Mouse (Mus musculus) gastrocnemius, postnatal 4 days (tissue): ENCODE measurements at regions not wholly inside any gene's neighbourhood (a gene's known extent, or its start where the extent isn't known, plus 50 kb on each side); places are given as distances from the start of the nearest gene placed in this dataset.

Experiments
- DNase-seq, 2 experiments: peaks; one replicate each; pipeline ENCODE4 v3.0.0; 2021 to 2022; ENCODE audit warnings: low spot score in 2 of 2, mixed read lengths in 2 of 2

DNA sequence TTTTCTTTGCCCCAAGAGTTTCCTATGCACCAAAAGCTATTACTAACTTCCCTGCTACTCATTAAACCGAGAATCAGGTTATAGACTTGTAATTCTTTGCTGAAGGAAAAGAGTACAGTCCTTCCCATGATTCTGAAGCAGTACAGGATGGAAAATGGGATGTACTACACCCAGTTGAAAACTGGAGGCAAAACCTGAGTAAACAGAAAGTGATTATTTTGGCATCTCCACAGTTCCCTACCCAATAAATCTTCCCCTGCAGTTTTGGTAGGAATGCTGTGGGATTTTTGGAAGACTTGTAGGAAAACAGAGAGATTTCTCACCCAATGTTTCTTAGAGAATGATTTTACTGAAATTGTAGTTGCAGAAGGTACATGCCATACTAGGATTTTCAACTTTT lies 268.5 kb downstream of the Dio2 start:
- no peak for DNase-seq

DNA sequence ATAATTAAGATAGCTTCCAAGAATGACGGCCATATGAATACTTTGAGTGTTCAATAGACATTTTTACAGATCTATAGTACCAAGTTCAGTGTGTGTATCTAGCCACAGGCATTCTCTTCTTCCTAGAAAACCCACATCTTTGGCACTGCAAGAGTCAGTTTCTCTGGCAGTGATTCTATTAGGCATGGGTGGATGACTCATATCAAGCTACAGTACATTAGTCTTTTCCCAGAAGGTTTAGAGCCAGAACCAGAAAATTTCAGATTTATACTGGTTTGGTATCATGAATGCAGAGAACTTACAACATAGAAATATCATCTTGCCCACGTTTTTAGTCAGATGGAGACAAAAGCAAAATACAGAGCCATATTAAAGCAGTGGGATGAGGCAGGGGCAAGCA lies 278.1 kb downstream of the Dio2 start:
- DNase-seq: no peak

DNA sequence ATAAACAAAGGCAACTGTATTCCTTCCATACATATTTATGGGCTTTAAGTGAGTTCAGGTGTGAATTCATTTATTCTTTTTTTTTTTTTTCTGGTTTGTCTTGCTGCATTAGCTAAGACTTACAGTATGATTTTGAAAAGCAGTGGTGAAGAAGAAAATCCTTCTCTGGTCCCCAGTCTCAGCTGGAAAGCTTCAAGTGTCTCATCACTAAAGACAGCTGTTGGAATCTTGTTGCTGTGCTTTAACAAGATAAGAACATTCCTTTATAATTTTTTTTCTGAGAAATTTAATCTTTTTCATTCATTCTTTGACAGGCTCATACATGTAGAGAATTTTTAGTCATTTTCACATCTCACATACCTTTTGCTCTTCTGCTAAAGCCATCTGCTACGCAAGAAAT lies 297.6 kb downstream of the Dio2 start:
- DNase-seq: no peak

DNA sequence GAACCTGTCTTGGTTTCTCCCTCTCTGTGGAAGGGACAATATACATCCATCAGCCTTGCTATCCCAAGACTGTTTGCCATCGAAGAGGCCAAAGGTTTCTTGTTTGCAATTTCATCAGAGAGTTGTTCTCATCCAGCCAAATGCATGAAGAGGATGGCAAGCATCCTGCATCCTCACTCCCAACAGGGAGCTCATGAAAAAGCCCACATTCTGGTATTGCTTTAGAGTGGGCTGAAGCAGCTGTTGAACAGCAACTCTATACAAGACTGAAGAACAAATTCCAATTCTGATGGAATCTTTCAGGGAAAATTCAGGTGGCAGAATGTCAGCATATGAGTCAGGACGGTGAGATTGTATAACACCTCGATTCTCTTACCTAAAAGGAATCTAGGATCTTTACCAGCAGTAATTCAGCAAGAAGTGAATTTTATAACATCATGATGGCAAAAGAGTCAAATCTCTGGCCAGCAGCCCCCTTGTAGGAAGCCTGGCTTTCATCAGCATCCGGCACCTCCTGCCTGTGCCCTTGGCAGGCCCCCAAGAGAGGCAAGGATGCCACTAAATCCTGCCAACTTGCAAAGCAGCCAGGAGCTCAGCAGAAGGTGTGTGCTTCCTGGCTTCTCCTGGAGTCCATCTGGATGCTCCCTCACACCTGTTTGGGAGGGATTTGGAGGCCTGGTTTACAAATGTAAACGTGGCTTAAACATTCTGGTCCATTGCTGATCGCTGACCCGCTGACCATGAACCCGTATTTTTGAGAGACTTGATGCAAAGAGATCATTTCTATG lies 312.8 kb downstream of the Dio2 start:
- no peak for DNase-seq

DNA sequence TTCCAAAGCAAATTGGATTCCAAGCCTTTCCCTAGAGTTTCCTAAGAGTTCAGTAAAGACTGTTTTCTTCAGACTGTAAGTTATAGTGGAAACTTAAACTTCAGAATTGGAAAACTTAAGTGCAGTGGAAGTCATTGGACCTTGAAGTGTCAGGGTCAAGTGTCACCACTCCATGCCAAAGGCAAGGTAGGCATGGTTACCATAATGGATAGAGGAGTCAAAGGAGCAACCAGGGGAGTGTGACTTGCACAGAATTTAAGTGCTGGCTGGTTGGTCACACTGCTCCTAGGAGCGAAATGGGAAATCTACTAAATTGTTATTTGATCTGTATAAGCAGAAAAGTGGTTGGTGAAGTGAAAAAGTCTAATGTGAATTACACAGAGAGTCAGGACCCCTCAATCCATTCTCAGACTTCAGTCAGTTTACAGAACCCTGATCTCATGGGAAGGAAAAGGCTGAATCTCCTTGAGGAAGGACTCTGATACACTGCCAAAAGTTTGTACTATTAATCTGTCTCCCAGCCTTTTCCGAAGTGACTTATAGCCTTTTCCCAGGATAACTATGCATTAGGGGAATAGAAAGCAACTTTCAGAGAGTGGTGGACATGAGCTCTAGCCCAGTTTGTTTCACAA lies 320.5 kb downstream of the Dio2 start:
- no peak for DNase-seq

DNA sequence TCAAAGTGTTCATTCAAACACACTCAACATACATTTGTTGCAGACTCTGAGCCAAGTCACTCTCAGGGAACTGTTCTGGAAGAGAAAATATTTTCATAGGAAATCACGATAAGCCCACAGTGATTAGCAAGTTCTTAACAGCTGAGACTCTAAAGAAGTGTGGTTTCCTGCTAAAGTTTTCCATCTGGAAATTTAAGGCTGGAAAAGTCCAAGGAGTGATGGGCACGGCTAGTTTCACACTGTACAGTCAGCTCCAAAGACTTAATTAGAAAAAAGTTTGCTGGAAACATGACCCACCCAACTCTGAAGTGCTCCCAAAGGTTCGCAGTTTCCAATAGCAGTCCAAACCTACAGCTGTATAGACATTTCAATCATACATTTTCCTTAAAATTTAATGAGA lies 329.5 kb downstream of the Dio2 start:
- DNase-seq: no peak

DNA sequence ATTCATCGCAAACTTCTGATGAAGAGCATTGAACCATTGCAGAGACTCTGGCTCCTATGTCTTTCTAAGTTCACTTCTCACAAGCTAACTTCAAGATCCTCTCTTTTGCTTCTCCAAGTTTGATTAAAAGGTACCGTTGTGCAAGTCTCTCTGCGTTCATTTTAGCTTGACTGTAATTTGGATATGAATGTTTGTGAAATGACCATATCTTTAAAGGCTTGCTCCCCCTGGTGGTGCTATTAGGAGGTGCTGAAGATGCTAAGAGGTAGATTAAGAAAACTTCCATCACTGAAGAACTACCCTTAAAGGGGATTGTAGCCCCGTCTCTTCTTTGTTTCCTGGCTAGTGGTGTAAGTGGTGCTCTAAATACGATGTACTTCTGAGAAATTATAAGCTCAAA lies 339.7 kb downstream of the Dio2 start:
- peak in 1 of 2 experiments; percentile 27 for DNase-seq
